Mouse (Mus musculus) C2C12 (cell line): ENCODE results near the gene Frmd4b.

Source experiments
- CTCF ChIP-seq: IDR thresholded peaks from one replicate; pipeline ENCODE4 v1.5.1; 2011; ENCODE audit not compliant: control insufficient read depth, insufficient read depth, insufficient read length
- MAX ChIP-seq: IDR thresholded peaks from one replicate; pipeline ENCODE4 v1.6.1; 2011; ENCODE audit warnings: mild to moderate bottlenecking, control low read depth
- MYOD1 ChIP-seq: IDR thresholded peaks from one replicate; pipeline ENCODE4 v1.6.1; 2011; ENCODE audit warnings: low read depth; ENCODE audit not compliant: control insufficient read depth, insufficient read length
- USF1 ChIP-seq: IDR thresholded peaks from one replicate; pipeline ENCODE4 v1.6.1; 2011; ENCODE audit warnings: low read depth, mild to moderate bottlenecking, control low read depth, moderate library complexity

DNA sequence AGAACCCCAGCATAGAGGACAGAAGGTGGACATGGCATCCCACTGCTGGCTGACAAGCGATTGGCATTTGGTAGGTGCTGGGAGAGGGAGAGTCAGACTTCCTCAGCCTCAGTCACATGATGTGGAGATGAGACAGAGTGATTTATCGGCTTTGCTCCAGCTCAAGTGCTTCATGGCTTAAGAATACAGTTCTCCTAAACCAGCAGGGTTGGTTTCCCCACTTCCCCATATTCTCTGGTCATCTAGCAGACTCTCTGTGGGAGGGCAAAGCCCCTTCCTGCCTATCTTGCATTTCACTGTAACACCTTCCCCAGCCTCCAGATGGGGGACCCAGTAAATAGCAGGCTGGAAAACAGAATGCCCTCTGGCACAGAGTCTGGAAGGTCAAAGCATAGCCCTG is 160.1 kb downstream of the Frmd4b start:
- TF ChIP-seq CTCF (no peak), MAX (no peak), MYOD1 (no peak), USF1 (no peak)
